Mouse (Mus musculus): ENCODE results near the gene Nectin3.

DNA sequence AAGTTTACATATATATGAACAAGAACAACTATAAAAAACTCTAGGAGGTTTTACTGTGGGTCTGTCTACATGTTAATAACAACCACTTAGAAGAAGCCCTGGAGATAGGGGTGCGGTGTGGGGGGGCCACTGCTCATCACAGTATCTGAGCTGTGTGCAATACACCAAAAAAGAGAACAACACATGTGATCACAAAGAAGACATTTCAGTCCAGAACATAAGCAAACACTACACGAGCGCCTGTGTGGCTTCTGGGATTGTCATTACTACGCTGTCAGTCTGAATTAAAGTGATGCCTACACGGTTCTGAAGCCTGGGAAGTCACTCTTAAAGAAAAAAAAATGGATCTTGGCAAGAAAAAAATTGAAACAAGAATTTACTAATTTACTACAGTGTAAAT lies 67.0 kb downstream of the Nectin3 start:
- TF ChIP-seq CTCF (IDR thresholded peaks at IDR 0.05; ENCODE audit: extremely low read depth, insufficient read depth, low read length) (no peak), POLR2A (IDR thresholded peaks at IDR 0.05; ENCODE audit: extremely low read depth, insufficient read depth, low read length) (no peak)
